Mouse (Mus musculus): ENCODE results near the gene Nub1.

DNA sequence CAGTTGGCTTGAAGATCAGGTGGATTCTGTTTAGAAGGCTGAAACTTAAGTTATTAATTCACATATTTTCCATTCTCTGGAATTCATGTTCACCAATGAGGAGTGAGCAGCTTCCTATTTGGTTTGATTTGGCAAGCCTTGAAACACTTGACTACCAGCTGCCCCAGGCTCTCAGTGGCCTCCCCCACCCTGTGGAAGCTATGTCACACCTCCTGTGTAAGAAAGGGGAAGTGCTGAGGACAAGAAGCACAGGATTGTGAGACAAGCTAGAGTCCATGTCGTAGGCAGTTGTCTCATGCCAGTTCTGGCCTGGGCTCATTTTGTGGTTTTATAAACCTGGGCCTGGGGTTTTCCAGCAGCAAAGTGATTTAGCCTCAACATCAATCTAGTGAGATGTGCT, 2.4 kb downstream of the Nub1 start:
- TF ChIP-seq POLR2A (IDR thresholded peaks at IDR 0.05; ENCODE audit: borderline replicate concordance, low read depth, low read length): no peak
- TF ChIP-seq CTCF (IDR thresholded peaks at IDR 0.05; ENCODE audit: low read depth, low read length): no peak
